Mouse (Mus musculus): ENCODE measurements at regions not wholly inside any gene's neighbourhood (a gene's known extent, or its start where the extent isn't known, plus 50 kb on each side); places are given as distances from the start of the nearest gene placed in this dataset.

- WGBS = 33% methylated on average over 4 of the region's 4 CpGs
- ATAC-seq = no peak
- Histone ChIP-seq H3K4me2 (replicated peaks; ENCODE audit: low read depth) (no peak overlapping the region), H3K36me3 (ENCODE audit: control insufficient read depth, insufficient read depth) (no peaks in the 10 kb centered on the region), H3K27me3 (replicated peaks; ENCODE audit: control insufficient read depth, insufficient read depth, low read length) (no peaks in the 10 kb centered on the region), H3K27ac (ENCODE audit: low read depth, low read length) (no peak overlapping the region), H3K9ac (ENCODE audit: low read depth, low read length) (no peak overlapping the region), H3K4me1 (replicated peaks; ENCODE audit: control insufficient read depth, insufficient read depth, low read length) (no peaks in the 10 kb centered on the region), H3K4me3 (ENCODE audit: low read depth, low read length) (no peak overlapping the region), H3K9me3 (ENCODE audit: control insufficient read depth) (no peaks in the 10 kb centered on the region)
- no peak for TF ChIP-seq CTCF (IDR thresholded peaks at IDR 0.05; ENCODE audit: low read depth)
Measured at GRCm38 (mm10) chr13:53862336-53862735, 193.2 kb downstream of the Drd1 start.

- TF ChIP-seq CTCF (IDR thresholded peaks at IDR 0.05; ENCODE audit: low read depth) = no peak
- H3K4me2 ChIP-seq (replicated peaks; ENCODE audit: low read depth) = no peak overlapping the region
- ATAC-seq = no peak
- no peak overlapping the region for H3K9ac ChIP-seq (ENCODE audit: low read depth, low read length)
- no peak overlapping the region for H3K4me3 ChIP-seq (ENCODE audit: low read depth, low read length)
- H3K27ac ChIP-seq (ENCODE audit: low read depth, low read length) = no peak overlapping the region
- H3K27me3 ChIP-seq (replicated peaks; ENCODE audit: control insufficient read depth, insufficient read depth, low read length) = no peaks in the 10 kb centered on the region
- no peaks in the 10 kb centered on the region for H3K4me1 ChIP-seq (replicated peaks; ENCODE audit: control insufficient read depth, insufficient read depth, low read length)
- no peaks in the 10 kb centered on the region for H3K36me3 ChIP-seq (ENCODE audit: control insufficient read depth, insufficient read depth)
- H3K9me3 ChIP-seq (ENCODE audit: control insufficient read depth) = no peaks in the 10 kb centered on the region
- 59% methylated on average over 2 of the region's 2 CpGs for WGBS
Measured at GRCm38 (mm10) chr13:53854196-53854595, 201.3 kb downstream of the Drd1 start.

GRCm38 (mm10) chr13:53850146-53850545 lies 205.4 kb downstream of the Drd1 start:
- H3K27ac ChIP-seq (ENCODE audit: low read depth, low read length) = no peak overlapping the region
- H3K9me3 ChIP-seq (ENCODE audit: control insufficient read depth) = no peaks in the 10 kb centered on the region
- no peak overlapping the region for H3K9ac ChIP-seq (ENCODE audit: low read depth, low read length)
- H3K4me1 ChIP-seq (replicated peaks; ENCODE audit: control insufficient read depth, insufficient read depth, low read length) = no peaks in the 10 kb centered on the region
- H3K4me2 ChIP-seq (replicated peaks; ENCODE audit: low read depth) = no peak overlapping the region
- ATAC-seq = no peak
- no peaks in the 10 kb centered on the region for H3K36me3 ChIP-seq (ENCODE audit: control insufficient read depth, insufficient read depth)
- H3K4me3 ChIP-seq (ENCODE audit: low read depth, low read length) = no peak overlapping the region
- TF ChIP-seq CTCF (IDR thresholded peaks at IDR 0.05; ENCODE audit: low read depth) = no peak
- H3K27me3 ChIP-seq (replicated peaks; ENCODE audit: control insufficient read depth, insufficient read depth, low read length) = no peaks in the 10 kb centered on the region
- 79% methylated on average over 9 of the region's 9 CpGs for WGBS

GRCm38 (mm10) chr13:53846221-53846620 lies 209.3 kb downstream of the Drd1 start:
- H3K27ac ChIP-seq (ENCODE audit: low read depth, low read length) = no peak overlapping the region
- no peak overlapping the region for H3K9ac ChIP-seq (ENCODE audit: low read depth, low read length)
- H3K4me1 ChIP-seq (replicated peaks; ENCODE audit: control insufficient read depth, insufficient read depth, low read length) = no peaks in the 10 kb centered on the region
- no peak for ATAC-seq
- H3K27me3 ChIP-seq (replicated peaks; ENCODE audit: control insufficient read depth, insufficient read depth, low read length) = no peaks in the 10 kb centered on the region
- H3K4me3 ChIP-seq (ENCODE audit: low read depth, low read length) = no peak overlapping the region
- TF ChIP-seq CTCF (IDR thresholded peaks at IDR 0.05; ENCODE audit: low read depth) = no peak
- no peak overlapping the region for H3K4me2 ChIP-seq (replicated peaks; ENCODE audit: low read depth)
- WGBS = 87% methylated on average over 5 of the region's 5 CpGs
- H3K36me3 ChIP-seq (ENCODE audit: control insufficient read depth, insufficient read depth) = no peaks in the 10 kb centered on the region
- H3K9me3 ChIP-seq (ENCODE audit: control insufficient read depth) = no peaks in the 10 kb centered on the region

- Histone ChIP-seq H3K4me1 (replicated peaks; ENCODE audit: control insufficient read depth, insufficient read depth, low read length) (no peaks in the 10 kb centered on the region), H3K27ac (ENCODE audit: low read depth, low read length) (no peak overlapping the region), H3K4me3 (ENCODE audit: low read depth, low read length) (no peak overlapping the region), H3K36me3 (ENCODE audit: control insufficient read depth, insufficient read depth) (no peaks in the 10 kb centered on the region), H3K4me2 (replicated peaks; ENCODE audit: low read depth) (no peak overlapping the region), H3K27me3 (replicated peaks; ENCODE audit: control insufficient read depth, insufficient read depth, low read length) (no peaks in the 10 kb centered on the region), H3K9ac (ENCODE audit: low read depth, low read length) (no peak overlapping the region), H3K9me3 (ENCODE audit: control insufficient read depth) (no peaks in the 10 kb centered on the region)
- TF ChIP-seq CTCF (IDR thresholded peaks at IDR 0.05; ENCODE audit: low read depth) = no peak
- no peak for ATAC-seq
- WGBS = 81% methylated on average over 14 of the region's 14 CpGs
Measured at GRCm38 (mm10) chr13:53845786-53846185, 209.7 kb downstream of the Drd1 start.

- H3K27ac ChIP-seq (ENCODE audit: low read depth, low read length) = no peak overlapping the region
- 72% methylated on average over 8 of the region's 8 CpGs for WGBS
- H3K9ac ChIP-seq (ENCODE audit: low read depth, low read length) = no peak overlapping the region
- no peak for ATAC-seq
- H3K4me1 ChIP-seq (replicated peaks; ENCODE audit: control insufficient read depth, insufficient read depth, low read length) = no peaks in the 10 kb centered on the region
- H3K4me3 ChIP-seq (ENCODE audit: low read depth, low read length) = no peak overlapping the region
- H3K9me3 ChIP-seq (ENCODE audit: control insufficient read depth) = no peaks in the 10 kb centered on the region
- TF ChIP-seq CTCF (IDR thresholded peaks at IDR 0.05; ENCODE audit: low read depth) = no peak
- H3K27me3 ChIP-seq (replicated peaks; ENCODE audit: control insufficient read depth, insufficient read depth, low read length) = no peaks in the 10 kb centered on the region
- no peak overlapping the region for H3K4me2 ChIP-seq (replicated peaks; ENCODE audit: low read depth)
- H3K36me3 ChIP-seq (ENCODE audit: control insufficient read depth, insufficient read depth) = no peaks in the 10 kb centered on the region
Measured at GRCm38 (mm10) chr13:53825957-53826580, 229.4 kb downstream of the Drd1 start.

GRCm38 (mm10) chr13:53822061-53822460 lies 233.4 kb downstream of the Drd1 start:
- no peaks in the 10 kb centered on the region for H3K27me3 ChIP-seq (replicated peaks; ENCODE audit: control insufficient read depth, insufficient read depth, low read length)
- no peak for ATAC-seq
- 81% methylated on average over 8 of the region's 8 CpGs for WGBS
- H3K4me1 ChIP-seq (replicated peaks; ENCODE audit: control insufficient read depth, insufficient read depth, low read length) = no peaks in the 10 kb centered on the region
- no peaks in the 10 kb centered on the region for H3K36me3 ChIP-seq (ENCODE audit: control insufficient read depth, insufficient read depth)
- no peak overlapping the region for H3K27ac ChIP-seq (ENCODE audit: low read depth, low read length)
- H3K4me3 ChIP-seq (ENCODE audit: low read depth, low read length) = no peak overlapping the region
- no peaks in the 10 kb centered on the region for H3K9me3 ChIP-seq (ENCODE audit: control insufficient read depth)
- no peak for TF ChIP-seq CTCF (IDR thresholded peaks at IDR 0.05; ENCODE audit: low read depth)
- H3K4me2 ChIP-seq (replicated peaks; ENCODE audit: low read depth) = no peak overlapping the region
- no peak overlapping the region for H3K9ac ChIP-seq (ENCODE audit: low read depth, low read length)
